Mouse (Mus musculus) spleen, postnatal 14 days (tissue): ENCODE results near the gene Lrrc3c.

Experiments
- DNase-seq, 2 experiments: peaks; one replicate each; pipeline ENCODE4 v3.0.0; 2021 to 2022; ENCODE audit warnings: low spot score in 2 of 2

Lrrc3c gene

GRCm38 (mm10) chr11:98597991-98598390 lies at the start of gene Lrrc3c:
Gene Lrrc3c (plus strand): TSS chr11:98598291.
- DNase-seq = no peak

GRCm38 (mm10) chr11:98549363-98549762 lies 48.7 kb upstream of the Lrrc3c start:
- DNase-seq = no peak

- no peak for DNase-seq
Measured at GRCm38 (mm10) chr11:98550311-98550974, 47.6 kb upstream of the Lrrc3c start.

GRCm38 (mm10) chr11:98550975-98551828 lies 46.9 kb upstream of the Lrrc3c start, which contains the start of gene Zpbp2:
Gene Zpbp2 (plus strand): TSS chr11:98551097.
- peak; percentile 89 to 90 for DNase-seq

- DNase-seq = no peak
Measured at GRCm38 (mm10) chr11:98553966-98554365, 44.1 kb upstream of the Lrrc3c start.

GRCm38 (mm10) chr11:98555124-98555700 lies 42.9 kb upstream of the Lrrc3c start:
- DNase-seq = no peak

GRCm38 (mm10) chr11:98560942-98561341 lies 37.1 kb upstream of the Lrrc3c start:
- no peak for DNase-seq

- no peak for DNase-seq
Measured at GRCm38 (mm10) chr11:98563025-98563424, 35.1 kb upstream of the Lrrc3c start.

- DNase-seq = no peak
Measured at GRCm38 (mm10) chr11:98563921-98564414, 34.1 kb upstream of the Lrrc3c start.

- no peak for DNase-seq
Measured at GRCm38 (mm10) chr11:98568326-98568725, 29.8 kb upstream of the Lrrc3c start.

GRCm38 (mm10) chr11:98569461-98569860 lies 28.6 kb upstream of the Lrrc3c start:
- no peak for DNase-seq

- no peak for DNase-seq
Measured at GRCm38 (mm10) chr11:98577776-98578175, 20.3 kb upstream of the Lrrc3c start.

GRCm38 (mm10) chr11:98580301-98581121 lies 17.6 kb upstream of the Lrrc3c start:
- DNase-seq = peak; percentile 62 to 74

GRCm38 (mm10) chr11:98581286-98582029 lies 16.6 kb upstream of the Lrrc3c start:
- DNase-seq = no peak

GRCm38 (mm10) chr11:98582030-98582388 lies 16.1 kb upstream of the Lrrc3c start:
- peak in 1 of 2 experiments; percentile 30 for DNase-seq

GRCm38 (mm10) chr11:98582551-98583264 lies 15.4 kb upstream of the Lrrc3c start:
- peak in 1 of 2 experiments; percentile 24 for DNase-seq

- peak; percentile 51 to 58 for DNase-seq
Measured at GRCm38 (mm10) chr11:98583265-98583552, 14.9 kb upstream of the Lrrc3c start.

- DNase-seq = peak in 1 of 2 experiments; percentile 38
Measured at GRCm38 (mm10) chr11:98583571-98583970, 14.5 kb upstream of the Lrrc3c start.

- no peak for DNase-seq
Measured at GRCm38 (mm10) chr11:98584146-98584545, 13.9 kb upstream of the Lrrc3c start.

- no peak for DNase-seq
Measured at GRCm38 (mm10) chr11:98584629-98585177, 13.4 kb upstream of the Lrrc3c start.
